Mouse (Mus musculus) layer of hippocampus, postnatal 14 days (tissue): ENCODE measurements at regions not wholly inside any gene's neighbourhood (a gene's known extent, or its start where the extent isn't known, plus 50 kb on each side); places are given as distances from the start of the nearest gene placed in this dataset.
A peak's percentile ranks its signal among the peaks of the same experiment; 100 is the strongest.

Source experiments
- DNase-seq, 2 experiments: peaks; one replicate each; pipeline ENCODE4 v3.0.0; 2021 to 2022; ENCODE audit warnings: low spot score in 2 of 2, mixed read lengths in 1 of 2

DNA sequence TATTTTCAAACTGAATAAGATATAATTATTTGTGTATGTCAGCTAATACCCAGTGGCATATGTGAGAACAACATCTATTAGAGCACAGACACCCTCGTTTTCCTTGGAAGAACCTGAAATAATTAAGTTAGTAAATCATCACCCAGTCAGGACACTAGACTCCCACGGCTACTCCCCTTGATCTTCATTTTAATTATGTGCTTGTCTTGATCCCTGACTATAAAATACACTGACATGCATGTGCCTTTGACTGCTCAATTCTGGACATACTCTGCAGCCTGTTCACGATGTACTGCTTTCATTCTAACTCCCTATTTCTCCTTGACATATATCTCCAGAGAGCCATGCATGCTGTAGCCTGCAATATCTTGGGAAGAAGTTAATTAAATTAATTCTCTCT, 232.7 kb upstream of the Atxn7l3b start:
- no peak for DNase-seq

DNA sequence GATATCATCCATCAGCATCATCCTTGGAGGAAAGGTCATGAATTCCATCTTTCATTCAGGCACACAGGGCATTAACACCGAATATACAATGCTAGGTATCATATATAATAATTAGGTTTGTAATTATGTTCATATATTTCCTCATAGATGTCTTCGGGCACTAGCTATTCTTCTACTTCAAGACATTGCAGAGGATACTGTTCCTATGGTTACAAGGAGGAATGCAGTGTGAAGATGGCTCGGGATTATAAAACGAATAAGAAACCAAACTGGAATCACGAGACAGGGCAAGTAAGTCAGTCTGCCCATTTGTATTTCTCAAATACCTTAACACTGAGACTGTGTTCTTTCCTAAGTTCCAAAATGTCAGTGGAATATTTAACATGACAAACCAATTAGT, 231.3 kb upstream of the Atxn7l3b start:
- no peak for DNase-seq

DNA sequence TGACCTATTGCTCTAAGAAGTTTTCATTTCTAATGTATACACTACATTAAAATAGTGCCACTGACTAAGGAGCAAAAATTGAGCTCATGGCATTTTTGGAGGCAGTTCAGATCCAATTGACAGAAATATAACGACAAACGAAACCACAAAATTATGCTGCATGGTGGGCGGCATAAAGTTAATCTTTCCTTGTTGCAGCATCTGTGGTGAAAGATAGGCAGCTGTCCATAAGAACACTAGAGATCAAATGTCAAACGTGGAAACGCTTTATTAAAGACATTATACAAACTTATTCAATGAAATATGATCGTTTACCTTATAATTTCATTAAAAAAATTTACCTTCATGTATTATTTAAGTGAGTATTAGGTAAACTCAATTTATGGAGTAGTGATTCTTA, 230.2 kb upstream of the Atxn7l3b start:
- DNase-seq = no peak

DNA sequence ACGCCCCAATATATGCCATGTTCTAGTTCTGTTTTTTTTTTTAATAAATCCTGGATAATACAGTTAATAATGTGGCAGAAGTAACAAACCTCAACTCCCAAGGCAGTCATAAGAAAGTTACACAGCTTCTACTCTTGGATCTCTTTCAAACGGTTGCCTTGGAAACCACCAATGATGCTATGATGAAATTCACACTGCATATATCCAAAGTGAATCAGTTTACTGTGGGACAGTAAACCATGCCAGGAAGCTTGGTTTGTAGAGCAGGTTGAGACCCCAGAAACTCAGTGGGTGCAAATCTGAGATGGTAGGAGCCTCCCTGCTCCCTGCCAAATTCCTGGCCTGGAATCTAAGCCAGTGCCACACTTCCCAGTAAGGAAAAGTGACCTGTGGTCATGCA, 212.8 kb upstream of the Atxn7l3b start:
- DNase-seq = peak in 1 of 2 experiments; percentile 24

DNA sequence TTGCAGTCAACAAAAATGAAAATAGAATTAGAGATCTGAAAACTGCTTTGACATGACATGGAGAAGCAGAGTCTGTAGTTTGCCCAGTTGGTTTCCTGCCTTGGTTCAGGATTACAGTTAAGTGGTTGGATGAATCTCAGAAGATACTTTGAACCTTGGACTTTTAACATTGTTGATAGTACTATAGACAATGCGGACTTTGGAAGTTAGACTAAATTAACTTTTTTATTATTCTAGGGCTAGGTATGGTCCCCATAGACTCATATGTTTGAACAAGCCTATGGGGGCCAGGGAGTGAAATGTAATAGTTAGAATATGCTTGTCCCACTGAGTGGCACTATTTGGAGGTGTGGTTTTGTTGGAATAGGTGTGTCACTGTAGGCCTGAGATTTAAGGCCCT, 186.2 kb upstream of the Atxn7l3b start:
- no peak for DNase-seq

DNA sequence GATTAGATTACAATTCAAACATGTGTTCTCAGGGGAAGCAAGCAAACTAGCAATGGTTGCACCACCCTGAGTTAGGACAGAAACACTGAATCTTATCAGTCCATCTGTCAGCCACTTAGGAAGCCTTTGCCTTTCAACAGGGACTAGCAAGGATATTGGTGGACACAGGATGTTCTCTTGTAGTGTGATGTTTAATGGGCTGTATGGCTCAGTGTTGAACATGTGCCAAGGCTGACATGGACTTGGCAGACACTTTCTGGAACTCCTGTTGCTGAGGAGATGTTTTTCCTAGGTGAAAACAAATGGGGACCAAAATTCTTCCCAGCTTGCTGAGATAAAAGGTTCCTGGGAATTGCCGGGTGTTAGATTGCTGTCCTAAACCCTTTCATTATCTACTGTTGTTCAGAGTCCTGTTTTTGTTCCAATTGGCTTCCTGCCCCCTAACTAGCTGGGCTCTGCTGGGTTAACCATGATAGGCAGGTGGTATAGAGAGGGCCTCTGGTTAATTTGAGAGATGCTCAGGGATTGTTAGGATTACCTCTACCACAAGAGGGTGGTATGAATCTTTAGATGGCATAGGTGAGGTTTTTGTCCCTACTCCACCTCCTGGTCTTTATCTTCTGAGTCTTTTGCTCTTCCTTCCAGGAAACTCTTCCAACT, 177.1 kb upstream of the Atxn7l3b start:
- DNase-seq = peak in 1 of 2 experiments; percentile 64

DNA sequence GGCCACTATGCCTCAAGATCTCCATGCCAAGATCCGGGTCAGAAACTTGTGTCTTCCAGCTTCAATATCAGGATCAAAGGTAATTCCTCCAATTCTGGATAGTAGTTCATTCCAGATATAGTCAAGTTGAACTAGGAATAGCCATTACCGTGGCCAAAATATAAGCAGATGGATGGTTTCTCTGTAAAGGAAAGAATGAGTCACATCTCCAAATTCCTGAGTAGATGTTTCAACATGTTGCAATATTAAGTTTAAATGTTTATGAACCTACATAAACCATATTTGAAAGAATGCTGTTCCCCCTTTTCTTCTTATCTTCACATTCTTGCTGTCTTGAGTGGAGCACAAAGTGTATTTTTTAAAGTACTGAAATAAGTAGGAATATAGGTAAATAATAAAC, 176.5 kb upstream of the Atxn7l3b start:
- no peak for DNase-seq
